Mouse (Mus musculus) heart, embryonic 14.5 days (tissue): ENCODE measurements around the gene Lhfpl2. TPM values are rescaled to one million over a fixed set of nuclear protein-coding genes. Genes with fewer than 3 reads are reported as not detected.

Experiments used
- ATAC-seq: fragments of 200-750 bp; cut with Nextera tagmentation; 2 replicates; pipeline ENCODE4 v1.8.0; 2017; ENCODE audit warnings: low read depth, moderate TSS enrichment; ENCODE audit not compliant: insufficient number of reproducible peaks, insufficient read depth, low FRiP score
- H3K27ac ChIP-seq, 2 experiments: fragments of 200-500 bp in 1 of 2; fragments of 300-500 bp in 1 of 2; sonication (generic) in 1 of 2; replicated peaks in 1 of 2; 2 replicates each; pipeline ENCODE4 v1.5.1; 2012 to 2014; ENCODE audit warnings: low read depth in 2 of 2, low read length in 2 of 2, control low read depth in 1 of 2, mild to moderate bottlenecking in 1 of 2, mixed read lengths in 1 of 2; ENCODE audit not compliant: control insufficient read depth in 1 of 2, insufficient read depth in 1 of 2
- H3K27me3 ChIP-seq: fragments of 300-500 bp; sonication (generic); 2 replicates; pipeline ENCODE4 v1.6.1; 2014; ENCODE audit warnings: mild to moderate bottlenecking, low read length, control low read depth; ENCODE audit not compliant: control insufficient read depth, insufficient read depth
- H3K36me3 ChIP-seq: fragments of 300-500 bp; sonication (generic); 2 replicates; pipeline ENCODE4 v1.6.1; 2014; ENCODE audit warnings: mild to moderate bottlenecking, control low read depth, low read length, mixed read lengths; ENCODE audit not compliant: control insufficient read depth, insufficient read depth
- H3K4me1 ChIP-seq, 2 experiments: fragments of 200-500 bp in 1 of 2; fragments of 300-500 bp in 1 of 2; sonication (generic) in 1 of 2; 2 replicates each; pipeline ENCODE4 v1.6.1; 2012 to 2014; ENCODE audit warnings: low read length in 2 of 2, control low read depth in 1 of 2, mixed read lengths in 1 of 2; ENCODE audit not compliant: control insufficient read depth in 2 of 2, insufficient read depth in 2 of 2
- H3K4me2 ChIP-seq: fragments of 300-500 bp; sonication (generic); 2 replicates; pipeline ENCODE4 v1.6.1; 2014; ENCODE audit warnings: mild to moderate bottlenecking, low read length
- H3K4me3 ChIP-seq, 2 experiments: fragments of 200-500 bp in 1 of 2; fragments of 300-500 bp in 1 of 2; sonication (generic) in 1 of 2; 2 replicates each; pipeline ENCODE4 v1.5.1; 2012 to 2014; ENCODE audit warnings: low read length in 2 of 2, mild to moderate bottlenecking in 2 of 2, control low read depth in 1 of 2, low read depth in 1 of 2, moderate library complexity in 1 of 2; ENCODE audit not compliant: control insufficient read depth in 1 of 2, insufficient read depth in 1 of 2
- H3K9ac ChIP-seq: fragments of 300-500 bp; sonication (generic); 2 replicates; pipeline ENCODE4 v1.6.1; 2014; ENCODE audit warnings: mild to moderate bottlenecking, low read length
- H3K9me3 ChIP-seq: fragments of 300-500 bp; sonication (generic); 2 replicates; pipeline ENCODE4 v1.6.1; 2016; ENCODE audit warnings: low read length, control low read depth; ENCODE audit not compliant: control insufficient read depth
- WGBS: fragments of 180-500 bp; shearing (Covaris S2); extraction: QIAGEN DNeasy Blood & Tissue Kit; methylation state at CpG from one replicate; pipeline ENCODE4 v1.1.7; 2014; 5-methylcytosine and 5-hydroxymethylcytosine counted together
- polyA plus RNA-seq: library from polyadenylated mRNA; unstranded; fragments of >200 nt; fragmentation: Nextera tagmentation; extraction: Ambion mirVana; gene quantifications from 2 replicates; pipeline ENCODE4 v1.2.1, GENCODE M21; 2014

Lhfpl2 gene
- polyA plus RNA-seq, 1 experiment from 2014 or later, result 21.8 TPM

DNA sequence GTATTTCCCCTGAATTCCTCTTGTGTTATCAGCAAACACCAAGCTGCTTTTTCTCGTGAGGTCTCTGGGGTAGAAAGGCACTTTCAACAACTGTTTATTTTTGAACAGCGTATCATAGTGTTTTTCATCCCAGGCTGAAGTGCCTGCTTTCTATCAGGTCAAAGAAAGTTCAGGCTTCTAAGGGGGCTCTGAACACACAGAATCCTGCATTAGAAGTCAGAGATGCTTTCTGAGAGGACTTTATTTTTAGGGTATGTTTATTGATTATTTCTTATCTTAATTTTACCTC is 19.6 kb upstream of the Lhfpl2 start:
- Histone ChIP-seq H3K9ac (no peak overlapping the region), H3K4me2 (peak overlapping the region; percentile 1; the same call in 1 of the 2 replicates), H3K36me3 (no peaks in the 10 kb centered on the region), H3K27ac (peak overlapping the region; percentile 38 to 80), H3K9me3 (0 out of 2 replicates have a peak, but pooled peaks cover 2% of the 10 kb centered on the region), H3K4me1 (peaks cover 7 to 17% of the 10 kb centered on the region in 2 experiments), H3K4me3 (no peak overlapping the region), H3K27me3 (no peaks in the 10 kb centered on the region)
- ATAC-seq, result no peak
- WGBS, result 8% methylated on average over 2 of the region's 2 CpGs

DNA sequence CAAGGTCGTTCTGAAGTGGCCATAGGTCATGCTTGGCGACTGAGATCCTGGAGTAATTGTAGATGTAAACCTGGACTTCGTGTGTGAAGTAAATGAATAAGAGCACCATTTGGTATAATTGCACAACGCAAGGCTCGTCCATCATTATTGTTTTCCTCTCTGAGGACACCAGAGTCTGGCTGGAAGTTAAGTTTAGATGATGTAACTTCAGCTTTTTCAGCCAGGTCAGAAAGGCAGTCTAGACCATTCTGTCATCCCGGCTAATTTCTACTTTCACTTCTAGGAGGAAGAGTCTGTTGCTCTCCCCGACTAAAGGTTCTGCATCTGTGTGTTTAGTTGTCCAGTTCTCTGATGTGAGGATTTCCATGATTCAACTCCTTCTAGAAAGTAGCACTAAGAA is 7.6 kb upstream of the Lhfpl2 start:
- Histone ChIP-seq H3K27me3 (no peaks in the 10 kb centered on the region), H3K9ac (no peak overlapping the region), H3K9me3 (no peaks in the 10 kb centered on the region), H3K36me3 (no peaks in the 10 kb centered on the region), H3K27ac (no peak overlapping the region), H3K4me3 (no peak overlapping the region), H3K4me2 (no peak overlapping the region), H3K4me1 (no peaks in the 10 kb centered on the region)
- no peak for ATAC-seq
- 70% methylated on average over 7 of the region's 7 CpGs for WGBS

DNA sequence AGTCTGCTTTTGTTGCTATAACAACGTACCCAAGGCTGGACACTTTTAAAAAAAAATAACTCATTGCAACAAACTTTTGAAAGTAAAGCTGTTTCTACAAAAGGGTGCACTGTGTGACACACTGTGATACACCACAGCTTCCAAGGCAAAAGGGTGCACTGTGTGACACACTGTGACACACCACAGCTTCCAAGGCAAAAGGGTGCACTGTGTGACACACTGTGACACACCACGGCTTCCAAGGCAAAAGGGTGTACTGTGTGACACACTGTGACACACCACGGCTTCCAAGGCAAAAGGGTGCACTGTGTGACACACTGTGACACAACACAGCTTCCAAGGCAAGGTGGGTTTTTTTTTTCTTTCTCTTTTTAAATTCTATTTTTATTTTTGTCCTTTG is 6.8 kb upstream of the Lhfpl2 start:
- WGBS, result 84% methylated on average over 3 of the region's 3 CpGs

GRCm38 (mm10) chr13:94057036-94057562 is 497 bp upstream of the Lhfpl2 start:
- Histone ChIP-seq H3K9ac (peak overlapping the region; percentile 92), H3K27ac (peak overlapping the region; percentile 12 to 88; a peak in 3 of 4 replicates), H3K9me3 (no peaks in the 10 kb centered on the region), H3K4me1 (peaks cover 0 to 11% of the 10 kb centered on the region in 2 experiments; a peak in 2 of 4 replicates), H3K4me2 (peak overlapping the region; percentile 96), H3K27me3 (no peaks in the 10 kb centered on the region), H3K4me3 (peak overlapping the region; percentile 74 to 89), H3K36me3 (no peaks in the 10 kb centered on the region)
- 5% methylated on average over 17 of the region's 17 CpGs for WGBS
- no peak for ATAC-seq

More for the DNA sequence above, 6.8 kb upstream of the Lhfpl2 start:
- no peaks in the 10 kb centered on the region for H3K9me3 ChIP-seq
- H3K9ac ChIP-seq, result no peak overlapping the region
- ATAC-seq, result no peak
- no peaks in the 10 kb centered on the region for H3K36me3 ChIP-seq
- no peaks in the 10 kb centered on the region for H3K4me1 ChIP-seq
- H3K27me3 ChIP-seq, result no peaks in the 10 kb centered on the region
- no peak overlapping the region for H3K27ac ChIP-seq
- no peak overlapping the region for H3K4me2 ChIP-seq
- no peak overlapping the region for H3K4me3 ChIP-seq

GRCm38 (mm10) chr13:94058642-94059222 is 1.1 kb downstream of the Lhfpl2 start:
- Histone ChIP-seq H3K36me3 (no peaks in the 10 kb centered on the region), H3K4me3 (peak overlapping the region; percentile 74 to 89), H3K4me2 (peak overlapping the region; percentile 96), H3K9ac (peak overlapping the region; percentile 92), H3K4me1 (peaks cover 11 to 26% of the 10 kb centered on the region in 2 experiments), H3K27me3 (no peaks in the 10 kb centered on the region), H3K27ac (peak overlapping the region in 1 of 2 experiments; percentile 88; a peak in 1 of 4 replicates), H3K9me3 (no peaks in the 10 kb centered on the region)
- 46% methylated on average over 6 of the region's 6 CpGs for WGBS
- no peak for ATAC-seq

- H3K36me3 ChIP-seq, result no peaks in the 10 kb centered on the region
Observed at GRCm38 (mm10) chr13:94059373-94059772, 1.8 kb downstream of the Lhfpl2 start.

GRCm38 (mm10) chr13:94059778-94060177 is 2.2 kb downstream of the Lhfpl2 start:
- WGBS, result 84% methylated on average over 6 of the region's 6 CpGs
- Histone ChIP-seq H3K9me3 (no peaks in the 10 kb centered on the region), H3K4me1 (peaks cover 15 to 35% of the 10 kb centered on the region in 2 experiments), H3K36me3 (no peaks in the 10 kb centered on the region), H3K4me2 (no peak overlapping the region), H3K27me3 (no peaks in the 10 kb centered on the region), H3K9ac (no peak overlapping the region), H3K27ac (no peak overlapping the region), H3K4me3 (no peak overlapping the region)
- ATAC-seq, result no peak

More at GRCm38 (mm10) chr13:94059373-94059772, 1.8 kb downstream of the Lhfpl2 start:
- H3K9me3 ChIP-seq, result no peaks in the 10 kb centered on the region
- peaks cover 11 to 31% of the 10 kb centered on the region in 2 experiments for H3K4me1 ChIP-seq
- H3K27ac ChIP-seq, result no peak overlapping the region
- H3K9ac ChIP-seq, result no peak overlapping the region
- ATAC-seq, result no peak
- WGBS, result 93% methylated on average over 4 of the region's 4 CpGs
- peak overlapping the region; percentile 96 for H3K4me2 ChIP-seq
- H3K4me3 ChIP-seq, result peak overlapping the region in 1 of 2 experiments; percentile 89; a peak in 1 of 4 replicates
- no peaks in the 10 kb centered on the region for H3K27me3 ChIP-seq

DNA sequence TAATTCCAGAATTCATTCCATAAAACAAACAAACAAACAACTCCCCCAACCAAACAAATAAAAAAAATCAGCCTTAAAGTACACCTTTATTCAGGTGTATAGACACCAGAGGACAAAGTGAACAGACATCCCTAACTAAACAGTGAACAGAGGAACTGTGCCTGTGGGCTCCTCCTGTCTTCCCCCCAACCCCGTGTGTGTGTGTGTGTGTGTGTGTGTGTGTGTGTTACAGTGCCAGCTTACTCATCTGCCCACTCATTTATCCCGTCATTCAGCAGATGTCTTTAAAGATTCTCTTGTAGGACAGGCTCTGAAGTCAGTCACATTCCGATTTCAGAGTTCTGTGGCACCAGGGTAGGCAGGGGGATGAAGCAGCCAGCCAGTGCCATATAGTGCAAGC is 2.9 kb downstream of the Lhfpl2 start:
- WGBS, result 81% methylated on average over 3 of the region's 3 CpGs
- no peak overlapping the region for H3K4me3 ChIP-seq

More for the DNA sequence above, 2.9 kb downstream of the Lhfpl2 start:
- ATAC-seq, result no peak
- Histone ChIP-seq H3K27me3 (no peaks in the 10 kb centered on the region), H3K4me1 (peaks cover 20 to 41% of the 10 kb centered on the region in 2 experiments), H3K9ac (no peak overlapping the region), H3K36me3 (no peaks in the 10 kb centered on the region), H3K4me2 (no peak overlapping the region), H3K27ac (no peak overlapping the region), H3K9me3 (no peaks in the 10 kb centered on the region)
